Mouse (Mus musculus) hindbrain, embryonic 15.5 days (tissue): ENCODE measurements at regions not wholly inside any gene's neighbourhood (a gene's known extent, or its start where the extent isn't known, plus 50 kb on each side); places are given as distances from the start of the nearest gene placed in this dataset.
"Not testable (repeated sequence)": the region's sequence is repeated elsewhere in the genome, so short reads cannot be mapped to it uniquely, and the experiment has no call there.

Source experiments
- ATAC-seq: fragments of 200-750 bp; cut with Nextera tagmentation; 2 replicates; pipeline ENCODE4 v1.8.0; 2017; ENCODE audit warnings: low read depth, moderate number of reproducible peaks, moderate TSS enrichment; ENCODE audit not compliant: low FRiP score
- H3K27ac ChIP-seq: fragments of 300-500 bp; sonication (generic); replicated peaks from 2 replicates; pipeline ENCODE4 v1.5.1; 2015; ENCODE audit warnings: mild to moderate bottlenecking, inconsistent platforms
- H3K27me3 ChIP-seq: fragments of 300-500 bp; sonication (generic); 2 replicates; pipeline ENCODE4 v1.6.1; 2015; ENCODE audit warnings: control low read depth, inconsistent platforms
- H3K36me3 ChIP-seq: fragments of 300-500 bp; sonication (generic); 2 replicates; pipeline ENCODE4 v1.6.1; 2015; ENCODE audit warnings: control low read depth, inconsistent platforms
- H3K4me1 ChIP-seq: fragments of 300-500 bp; sonication (generic); replicated peaks from 2 replicates; pipeline ENCODE4 v1.6.1; 2015; ENCODE audit warnings: control low read depth, inconsistent platforms
- H3K4me2 ChIP-seq: fragments of 300-500 bp; sonication (generic); 2 replicates; pipeline ENCODE4 v1.6.1; 2015; ENCODE audit warnings: moderate library complexity, mild to moderate bottlenecking, inconsistent platforms
- H3K4me3 ChIP-seq: fragments of 300-500 bp; sonication (generic); 2 replicates; pipeline ENCODE4 v1.5.1; 2015; ENCODE audit warnings: mild to moderate bottlenecking, inconsistent platforms
- H3K9ac ChIP-seq: fragments of 300-500 bp; sonication (generic); 2 replicates; pipeline ENCODE4 v1.6.1; 2015; ENCODE audit warnings: inconsistent platforms
- H3K9me3 ChIP-seq: fragments of 300-500 bp; sonication (generic); 2 replicates; pipeline ENCODE4 v1.6.1; 2016; ENCODE audit warnings: control low read depth, inconsistent platforms
- WGBS: fragments of 180-500 bp; shearing (Covaris S2); methylation state at CpG from one replicate; pipeline ENCODE4 v1.1.7; 2015; 5-methylcytosine and 5-hydroxymethylcytosine counted together

- Histone ChIP-seq H3K9ac (no peak overlapping the region), H3K36me3 (no peaks in the 10 kb centered on the region), H3K27me3 (no peaks in the 10 kb centered on the region), H3K27ac (no peak overlapping the region), H3K9me3 (no peaks in the 10 kb centered on the region), H3K4me3 (no peak overlapping the region), H3K4me1 (no peaks in the 10 kb centered on the region), H3K4me2 (no peak overlapping the region)
- ATAC-seq = no peak
- WGBS = 92% methylated on average over 6 of the region's 6 CpGs
Measured at GRCm38 (mm10) chr1:194426293-194426692, 191.7 kb upstream of the Plxna2 start.

GRCm38 (mm10) chr1:194424201-194424600 is 193.8 kb upstream of the Plxna2 start:
- no peak overlapping the region for H3K4me2 ChIP-seq
- H3K4me1 ChIP-seq = no peaks in the 10 kb centered on the region
- no peaks in the 10 kb centered on the region for H3K27me3 ChIP-seq
- H3K4me3 ChIP-seq = no peak overlapping the region
- H3K36me3 ChIP-seq = no peaks in the 10 kb centered on the region
- no peaks in the 10 kb centered on the region for H3K9me3 ChIP-seq
- no peak overlapping the region for H3K9ac ChIP-seq
- ATAC-seq = no peak
- 91% methylated on average over 2 of the region's 2 CpGs for WGBS
- no peak overlapping the region for H3K27ac ChIP-seq

- no peak overlapping the region for H3K9ac ChIP-seq
- WGBS = 64% methylated on average over 5 of the region's 5 CpGs
- no peak overlapping the region for H3K4me2 ChIP-seq
- no peak overlapping the region for H3K4me3 ChIP-seq
- H3K9me3 ChIP-seq = no peaks in the 10 kb centered on the region
- ATAC-seq = no peak
- H3K4me1 ChIP-seq = no peaks in the 10 kb centered on the region
- no peak overlapping the region for H3K27ac ChIP-seq
- no peaks in the 10 kb centered on the region for H3K27me3 ChIP-seq
- H3K36me3 ChIP-seq = no peaks in the 10 kb centered on the region
Measured at GRCm38 (mm10) chr1:194412193-194412592, 205.8 kb upstream of the Plxna2 start.

- Histone ChIP-seq H3K4me3 (no peak overlapping the region), H3K36me3 (no peaks in the 10 kb centered on the region), H3K9ac (no peak overlapping the region), H3K27me3 (no peaks in the 10 kb centered on the region), H3K4me1 (no peaks in the 10 kb centered on the region), H3K9me3 (no peaks in the 10 kb centered on the region), H3K27ac (no peak overlapping the region), H3K4me2 (no peak overlapping the region)
- ATAC-seq = no peak
- 70% methylated on average over 2 of the region's 2 CpGs for WGBS
Measured at GRCm38 (mm10) chr1:194411788-194412187, 206.2 kb upstream of the Plxna2 start.

GRCm38 (mm10) chr1:194399281-194399680 is 218.7 kb upstream of the Plxna2 start:
- Histone ChIP-seq H3K36me3 (no peaks in the 10 kb centered on the region), H3K9ac (no peak overlapping the region), H3K27ac (no peak overlapping the region), H3K4me2 (no peak overlapping the region), H3K9me3 (no peaks in the 10 kb centered on the region), H3K4me1 (no peaks in the 10 kb centered on the region), H3K4me3 (no peak overlapping the region), H3K27me3 (no peaks in the 10 kb centered on the region)
- no peak for ATAC-seq

- H3K27ac ChIP-seq = no peak overlapping the region
- 66% methylated on average over 4 of the region's 4 CpGs for WGBS
- no peak for ATAC-seq
- no peak overlapping the region for H3K9ac ChIP-seq
- no peaks in the 10 kb centered on the region for H3K27me3 ChIP-seq
- no peak overlapping the region for H3K4me3 ChIP-seq
- no peaks in the 10 kb centered on the region for H3K9me3 ChIP-seq
- no peak overlapping the region for H3K4me2 ChIP-seq
- H3K36me3 ChIP-seq = no peaks in the 10 kb centered on the region
- H3K4me1 ChIP-seq = no peaks in the 10 kb centered on the region
Measured at GRCm38 (mm10) chr1:194396754-194397460, 221.1 kb upstream of the Plxna2 start.

GRCm38 (mm10) chr1:194393720-194394119 is 224.3 kb upstream of the Plxna2 start:
- no peak overlapping the region for H3K27ac ChIP-seq
- H3K9ac ChIP-seq = no peak overlapping the region
- no peaks in the 10 kb centered on the region for H3K4me1 ChIP-seq
- no peak overlapping the region for H3K4me3 ChIP-seq
- no peaks in the 10 kb centered on the region for H3K27me3 ChIP-seq
- H3K4me2 ChIP-seq = no peak overlapping the region
- WGBS = 28% methylated on average over 3 of the region's 3 CpGs
- H3K9me3 ChIP-seq = no peaks in the 10 kb centered on the region
- H3K36me3 ChIP-seq = no peaks in the 10 kb centered on the region
- ATAC-seq = no peak

GRCm38 (mm10) chr1:194390202-194390601 is 227.8 kb upstream of the Plxna2 start:
- H3K27me3 ChIP-seq = no peaks in the 10 kb centered on the region
- no peak overlapping the region for H3K9ac ChIP-seq
- no peaks in the 10 kb centered on the region for H3K36me3 ChIP-seq
- no peak overlapping the region for H3K27ac ChIP-seq
- no peaks in the 10 kb centered on the region for H3K9me3 ChIP-seq
- H3K4me2 ChIP-seq = no peak overlapping the region
- 59% methylated on average over 2 of the region's 2 CpGs for WGBS
- ATAC-seq = no peak
- H3K4me3 ChIP-seq = no peak overlapping the region
- H3K4me1 ChIP-seq = no peaks in the 10 kb centered on the region

- Histone ChIP-seq H3K9me3 (no peaks in the 10 kb centered on the region), H3K4me2 (no peak overlapping the region)
Measured at GRCm38 (mm10) chr1:194378135-194378534, 239.9 kb upstream of the Plxna2 start.

GRCm38 (mm10) chr1:194373511-194373910 is 244.5 kb upstream of the Plxna2 start:
- not testable (repeated sequence) for H3K4me3 ChIP-seq, H3K4me2 ChIP-seq, H3K9me3 ChIP-seq, H3K36me3 ChIP-seq, H3K9ac ChIP-seq, H3K27ac ChIP-seq, ATAC-seq, H3K27me3 ChIP-seq, H3K4me1 ChIP-seq
- 93% methylated on average over 4 of the region's 4 CpGs for WGBS

More at GRCm38 (mm10) chr1:194378135-194378534, 239.9 kb upstream of the Plxna2 start:
- WGBS = 70% methylated on average over 1 of the region's 1 CpGs
- H3K9ac ChIP-seq = no peak overlapping the region
- no peak for ATAC-seq
- no peak overlapping the region for H3K4me3 ChIP-seq
- H3K36me3 ChIP-seq = no peaks in the 10 kb centered on the region
- H3K27me3 ChIP-seq = no peaks in the 10 kb centered on the region
- H3K27ac ChIP-seq = no peak overlapping the region
- H3K4me1 ChIP-seq = no peaks in the 10 kb centered on the region

- no peak for ATAC-seq
- no peak overlapping the region for H3K27ac ChIP-seq
- no peak overlapping the region for H3K4me2 ChIP-seq
- no peak overlapping the region for H3K4me3 ChIP-seq
- H3K36me3 ChIP-seq = no peaks in the 10 kb centered on the region
- 88% methylated on average over 5 of the region's 5 CpGs for WGBS
- no peaks in the 10 kb centered on the region; the same call in 1 of the 2 replicates for H3K4me1 ChIP-seq
- no peak overlapping the region for H3K9ac ChIP-seq
- no peaks in the 10 kb centered on the region for H3K27me3 ChIP-seq
- H3K9me3 ChIP-seq = no peaks in the 10 kb centered on the region
Measured at GRCm38 (mm10) chr1:194363917-194364316, 254.1 kb upstream of the Plxna2 start.

- H3K9me3 ChIP-seq = no peaks in the 10 kb centered on the region
- ATAC-seq = no peak
- H3K4me1 ChIP-seq = no peaks in the 10 kb centered on the region; the same call in 1 of the 2 replicates
- no peak overlapping the region for H3K27ac ChIP-seq
- H3K4me3 ChIP-seq = no peak overlapping the region
- WGBS = 26% methylated on average over 1 of the region's 1 CpGs
- H3K36me3 ChIP-seq = no peaks in the 10 kb centered on the region
- no peaks in the 10 kb centered on the region for H3K27me3 ChIP-seq
- H3K9ac ChIP-seq = no peak overlapping the region
- H3K4me2 ChIP-seq = no peak overlapping the region
Measured at GRCm38 (mm10) chr1:194363129-194363768, 254.8 kb upstream of the Plxna2 start.

- Histone ChIP-seq H3K36me3 (no peaks in the 10 kb centered on the region), H3K27ac (no peak overlapping the region), H3K27me3 (no peaks in the 10 kb centered on the region), H3K9ac (no peak overlapping the region), H3K4me2 (no peak overlapping the region), H3K4me1 (no peaks in the 10 kb centered on the region; the same call in 1 of the 2 replicates), H3K4me3 (no peak overlapping the region), H3K9me3 (no peaks in the 10 kb centered on the region)
- ATAC-seq = no peak
Measured at GRCm38 (mm10) chr1:194362298-194362697, 255.7 kb upstream of the Plxna2 start.
